Mouse (Mus musculus) stomach, postnatal 0 days (tissue): ENCODE results near the gene Cdh11. TPM values are rescaled to one million over a fixed set of nuclear protein-coding genes. Genes with fewer than 3 reads are reported as not detected.

ENCODE experiments used
- ATAC-seq: fragments of 200-750 bp; cut with Nextera tagmentation; 2 replicates; pipeline ENCODE4 v1.8.0; 2017; ENCODE audit not compliant: low FRiP score, low TSS enrichment
- DNase-seq: peaks from one replicate; pipeline ENCODE4 v3.0.0-alpha.2; 2016; ENCODE audit warnings: low spot score
- H3K27ac ChIP-seq: fragments of 300-500 bp; sonication (generic); replicated peaks from 2 replicates; pipeline ENCODE4 v1.5.1; 2014; ENCODE audit warnings: mild to moderate bottlenecking, control low read depth
- H3K27me3 ChIP-seq: fragments of 300-500 bp; sonication (generic); 2 replicates; pipeline ENCODE4 v1.6.1; 2014; ENCODE audit warnings: low read length; ENCODE audit not compliant: control insufficient read depth, insufficient read depth
- H3K36me3 ChIP-seq: fragments of 300-500 bp; sonication (generic); 2 replicates; pipeline ENCODE4 v1.6.1; 2014; ENCODE audit warnings: low read length, mixed read lengths; ENCODE audit not compliant: control insufficient read depth, insufficient read depth
- H3K4me1 ChIP-seq: fragments of 300-500 bp; sonication (generic); replicated peaks from 2 replicates; pipeline ENCODE4 v1.6.1; 2014; ENCODE audit warnings: antibody characterized with exemption; ENCODE audit not compliant: control insufficient read depth, insufficient read depth
- H3K4me2 ChIP-seq: fragments of 300-500 bp; sonication (generic); replicated peaks from 2 replicates; pipeline ENCODE4 v1.6.1; 2014; ENCODE audit warnings: low read depth, mild to moderate bottlenecking, control low read depth, moderate library complexity
- H3K4me3 ChIP-seq: fragments of 300-500 bp; sonication (generic); 2 replicates; pipeline ENCODE4 v1.5.1; 2014; ENCODE audit warnings: low read depth, low read length, control low read depth
- H3K9ac ChIP-seq: fragments of 300-500 bp; sonication (generic); 2 replicates; pipeline ENCODE4 v1.6.1; 2014; ENCODE audit warnings: mild to moderate bottlenecking, low read length, control low read depth, mixed read lengths
- H3K9me3 ChIP-seq: fragments of 300-500 bp; sonication (generic); 2 replicates; pipeline ENCODE4 v1.6.1; 2016; ENCODE audit warnings: low read length; ENCODE audit not compliant: control insufficient read depth
- CTCF ChIP-seq: IDR thresholded peaks from 2 replicates; pipeline ENCODE4 v1.5.1; 2016; ENCODE audit warnings: antibody characterized with exemption, low read depth, mild to moderate bottlenecking, moderate library complexity
- EP300 ChIP-seq: optimal IDR thresholded peaks from 2 replicates; pipeline ENCODE3; 2016; ENCODE audit warnings: antibody characterized with exemption
- WGBS: fragments of 180-500 bp; shearing (Covaris S2); extraction: QIAGEN DNeasy Blood & Tissue Kit; methylation state at CpG from one replicate; pipeline ENCODE4 v1.1.7; 2014; 5-methylcytosine and 5-hydroxymethylcytosine counted together
- polyA plus RNA-seq: library from polyadenylated mRNA; unstranded; fragments of >200 nt; fragmentation: Nextera tagmentation; extraction: Ambion mirVana; gene quantifications from 2 replicates; pipeline ENCODE4 v1.2.1, GENCODE M21; 2015

Cdh11 gene
- polyA plus RNA-seq, 1 experiment from 2014 or later: 27.5 TPM

GRCm38 (mm10) chr8:102726206-102726935 is 59.1 kb downstream of the Cdh11 start:
- no peaks in the 10 kb centered on the region for H3K27me3 ChIP-seq
- H3K36me3 ChIP-seq: no peaks in the 10 kb centered on the region
- no peaks in the 10 kb centered on the region for H3K9me3 ChIP-seq
- no peak overlapping the region for H3K4me2 ChIP-seq
- TF ChIP-seq CTCF: no peak
- TF ChIP-seq EP300: no peak
- no peak overlapping the region for H3K27ac ChIP-seq
- no peak for DNase-seq
- ATAC-seq: no peak
- no peak overlapping the region for H3K4me3 ChIP-seq
- H3K9ac ChIP-seq: no peak overlapping the region
- whole genome bisulfite sequencing: 61% methylated on average over 10 of the region's 10 CpGs
- H3K4me1 ChIP-seq: no peaks in the 10 kb centered on the region

- Histone ChIP-seq H3K27me3 (no peaks in the 10 kb centered on the region), H3K4me3 (no peak overlapping the region), H3K4me2 (no peak overlapping the region), H3K27ac (no peak overlapping the region), H3K9ac (no peak overlapping the region), H3K36me3 (no peaks in the 10 kb centered on the region), H3K4me1 (no peaks in the 10 kb centered on the region), H3K9me3 (no peaks in the 10 kb centered on the region)
- DNase-seq: no peak
- TF ChIP-seq EP300: no peak
- no peak for TF ChIP-seq CTCF
- ATAC-seq: no peak
- WGBS: 51% methylated on average over 3 of the region's 3 CpGs
These were observed 59.9 kb downstream of the Cdh11 start for GRCm38 (mm10) chr8:102725496-102725895.

- TF ChIP-seq CTCF: no peak
- no peak for TF ChIP-seq EP300
- Histone ChIP-seq H3K27me3 (no peaks in the 10 kb centered on the region), H3K4me2 (no peak overlapping the region), H3K4me1 (no peaks in the 10 kb centered on the region), H3K9ac (no peak overlapping the region), H3K36me3 (no peaks in the 10 kb centered on the region), H3K27ac (no peak overlapping the region), H3K9me3 (no peaks in the 10 kb centered on the region), H3K4me3 (no peak overlapping the region)
- no peak for DNase-seq
- WGBS: 48% methylated on average over 4 of the region's 4 CpGs
- no peak for ATAC-seq
These were observed 69.5 kb downstream of the Cdh11 start for GRCm38 (mm10) chr8:102715956-102716355.

- WGBS: 32% methylated on average over 7 of the region's 7 CpGs
- Histone ChIP-seq H3K36me3 (no peaks in the 10 kb centered on the region), H3K27me3 (no peaks in the 10 kb centered on the region), H3K4me2 (no peak overlapping the region), H3K4me3 (no peak overlapping the region), H3K9ac (no peak overlapping the region), H3K27ac (no peak overlapping the region), H3K9me3 (no peaks in the 10 kb centered on the region), H3K4me1 (no peaks in the 10 kb centered on the region)
- DNase-seq (no peak), ATAC-seq (no peak)
- TF ChIP-seq EP300: no peak
- no peak for TF ChIP-seq CTCF
These were observed 78.1 kb downstream of the Cdh11 start for GRCm38 (mm10) chr8:102707305-102707704.

- no peak for ATAC-seq
- WGBS: 44% methylated on average over 7 of the region's 7 CpGs
These were observed 80.0 kb downstream of the Cdh11 start for GRCm38 (mm10) chr8:102705376-102705905.

GRCm38 (mm10) chr8:102700245-102700644 is 85.2 kb downstream of the Cdh11 start:
- no peak overlapping the region for H3K4me3 ChIP-seq
- H3K27me3 ChIP-seq: no peaks in the 10 kb centered on the region
- ATAC-seq (no peak), DNase-seq (no peak)
- no peaks in the 10 kb centered on the region for H3K9me3 ChIP-seq
- H3K4me1 ChIP-seq: no peaks in the 10 kb centered on the region
- no peaks in the 10 kb centered on the region for H3K36me3 ChIP-seq
- TF ChIP-seq EP300 (no peak), CTCF (no peak)
- 28% methylated on average over 1 of the region's 1 CpGs for WGBS
- no peak overlapping the region for H3K27ac ChIP-seq
- no peak overlapping the region for H3K9ac ChIP-seq
- H3K4me2 ChIP-seq: no peak overlapping the region

More at GRCm38 (mm10) chr8:102705376-102705905, 80.0 kb downstream of the Cdh11 start:
- TF ChIP-seq CTCF: no peak
- no peak for TF ChIP-seq EP300
- Histone ChIP-seq H3K27ac (no peak overlapping the region), H3K9ac (no peak overlapping the region), H3K4me1 (no peaks in the 10 kb centered on the region), H3K9me3 (no peaks in the 10 kb centered on the region), H3K36me3 (no peaks in the 10 kb centered on the region), H3K4me2 (no peak overlapping the region), H3K4me3 (no peak overlapping the region), H3K27me3 (no peaks in the 10 kb centered on the region)
- no peak for DNase-seq
